35 mouse cellular contexts compared by ENCODE assay signal in genomic region chr9:14939610-14940009, GRCm38 (mm10). TPM values are rescaled to one million over a fixed set of nuclear protein-coding genes. Genes with fewer than 3 reads are reported as not detected.
"Had no signal": no experiment of that assay in that cellular context is flagged by ENCODE, and none has a peak within 500 bp of the region (broad histone marks: within the 10 kb centered on the region; RNA-seq: fewer than 3 reads in every experiment).

No protein-coding gene starts in this region.

- H3K4me2 ChIP-seq: embryonic facial prominence, embryonic 12.5 days; embryonic facial prominence, embryonic 13.5 days; embryonic facial prominence, embryonic 15.5 days; forebrain, embryonic 12.5 days; forebrain, embryonic 13.5 days; forebrain, embryonic 15.5 days had no signal

- DNase-seq: cerebellum, adult 9-10 months; cerebellum, adult 9-11 months; cerebellum, postnatal 10 days; cerebellum, postnatal 14 days; cerebellum, postnatal 25 days; cerebellum, postnatal 36 days; embryo, embryonic 11 days; forebrain, postnatal 0 days; gastrocnemius, adult 2 months; gastrocnemius, postnatal 10 days; gastrocnemius, postnatal 14 days; gastrocnemius, postnatal 25 days; gastrocnemius, postnatal 36 days; heart, adult 18-20 months; heart, adult 2 months had no signal

- H3K4me1 ChIP-seq: embryonic facial prominence, embryonic 10.5 days; embryonic facial prominence, embryonic 12.5 days; embryonic facial prominence, embryonic 13.5 days; embryonic facial prominence, embryonic 15.5 days; forebrain, embryonic 13.5 days; forebrain, embryonic 15.5 days had no signal

- ATAC-seq: forebrain, embryonic 13.5 days; forebrain, embryonic 14.5 days; forebrain, embryonic 15.5 days; forebrain, embryonic 16.5 days; forebrain, postnatal 0 days had no signal

- H3K36me3 ChIP-seq: embryonic facial prominence, embryonic 10.5 days; embryonic facial prominence, embryonic 12.5 days; embryonic facial prominence, embryonic 13.5 days; embryonic facial prominence, embryonic 15.5 days; forebrain, embryonic 10.5 days; forebrain, embryonic 12.5 days; forebrain, embryonic 15.5 days had no signal

- H3K4me3 ChIP-seq: embryonic facial prominence, embryonic 10.5 days; embryonic facial prominence, embryonic 12.5 days; embryonic facial prominence, embryonic 13.5 days; embryonic facial prominence, embryonic 15.5 days; erythroblast, embryonic 14.5 days; forebrain, embryonic 10.5 days; forebrain, embryonic 12.5 days; forebrain, embryonic 13.5 days; forebrain, embryonic 15.5 days; gastrocnemius, adult 2 months; heart, adult 2 months had no signal

- H3K9me3 ChIP-seq: embryonic facial prominence, embryonic 10.5 days; embryonic facial prominence, embryonic 12.5 days; embryonic facial prominence, embryonic 13.5 days; embryonic facial prominence, embryonic 15.5 days; forebrain, embryonic 10.5 days; forebrain, embryonic 12.5 days; forebrain, embryonic 13.5 days; forebrain, embryonic 15.5 days had no signal

- H3K27me3 ChIP-seq: embryonic facial prominence, embryonic 12.5 days; embryonic facial prominence, embryonic 13.5 days; embryonic facial prominence, embryonic 15.5 days; forebrain, embryonic 12.5 days; forebrain, embryonic 13.5 days; forebrain, embryonic 15.5 days had no signal

- H3K27ac ChIP-seq: embryonic facial prominence, embryonic 10.5 days; embryonic facial prominence, embryonic 12.5 days; embryonic facial prominence, embryonic 13.5 days; embryonic facial prominence, embryonic 15.5 days; forebrain, embryonic 10.5 days; forebrain, embryonic 12.5 days; forebrain, embryonic 13.5 days; forebrain, embryonic 15.5 days; gastrocnemius, adult 2 months; heart, adult 2 months had no signal

- H3K9ac ChIP-seq: embryonic facial prominence, embryonic 12.5 days; embryonic facial prominence, embryonic 13.5 days; embryonic facial prominence, embryonic 15.5 days; forebrain, embryonic 12.5 days; forebrain, embryonic 13.5 days; forebrain, embryonic 15.5 days; forebrain, postnatal 0 days had no signal

RNA-seq across cellular contexts. Expression of gene Izumo1r, which starts 35.9 kb away (rescaled TPM):
- total RNA-seq: common myeloid progenitor, adult 5-6 weeks; forebrain, postnatal 0 days; gastrocnemius, adult 18-20 months; gastrocnemius, adult 2 months; gastrocnemius, adult 8-10 months; gastrocnemius, postnatal 10 days; gastrocnemius, postnatal 14 days; gastrocnemius, postnatal 25 days; gastrocnemius, postnatal 36 days; gastrocnemius, postnatal 4 days; granulocyte monocyte progenitor cell, adult 5-6 weeks; heart, adult 2 months; heart, adult 8-10 months had no signal
- polyA plus RNA-seq: cortical plate, adult 2 months; erythroblast, embryonic 14.5 days; forebrain, embryonic 10.5 days; forebrain, embryonic 11.5 days; forebrain, embryonic 12.5 days; forebrain, embryonic 13.5 days; forebrain, embryonic 14.5 days; forebrain, embryonic 15.5 days; forebrain, embryonic 16.5 days; forebrain, postnatal 0 days; frontal cortex, adult 2 months had no signal
